Mouse (Mus musculus) kidney, adult 11 months (tissue): ENCODE data around the gene Tcf7l2.

Source experiments
- DNase-seq: peaks from one replicate; pipeline ENCODE4 v3.0.0; 2022

The Tcf7l2 gene

DNA sequence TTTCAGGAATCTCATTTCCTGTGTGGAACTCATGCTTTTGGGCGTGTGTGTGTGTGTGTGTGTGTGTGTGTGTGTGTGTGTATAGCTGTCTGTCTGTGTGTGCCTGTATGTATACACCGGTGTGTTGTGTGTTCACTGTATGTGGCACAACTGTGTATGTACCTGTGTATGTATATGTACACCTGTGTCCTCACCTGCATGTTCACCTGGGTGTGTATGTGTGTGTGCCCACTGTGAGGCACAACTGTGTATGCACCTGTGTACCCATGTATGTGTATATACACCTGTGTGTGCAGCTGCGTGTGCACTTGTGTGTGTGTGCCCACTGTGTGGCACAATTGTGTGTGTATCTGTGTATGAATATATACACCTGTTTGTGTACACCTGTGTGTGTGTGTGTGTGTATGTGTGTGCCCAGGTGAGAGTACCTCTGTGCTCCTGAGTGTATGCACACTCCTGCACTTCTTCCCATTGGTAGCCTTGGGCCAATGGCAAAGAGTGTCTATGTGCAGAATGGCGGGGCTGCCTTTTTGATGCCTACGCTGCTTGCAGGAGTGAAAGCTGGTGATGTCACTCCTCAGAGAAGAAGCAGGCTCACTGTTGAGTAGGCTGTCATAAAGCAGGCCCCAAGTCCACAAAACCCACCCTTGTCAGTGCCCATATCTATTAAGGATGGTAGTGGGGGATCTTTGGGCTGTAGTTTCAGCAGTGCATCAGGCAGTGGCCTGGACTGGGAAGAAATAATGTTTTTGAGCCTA is 95.5 kb downstream of the Tcf7l2 start:
- no peak for DNase-seq

DNA sequence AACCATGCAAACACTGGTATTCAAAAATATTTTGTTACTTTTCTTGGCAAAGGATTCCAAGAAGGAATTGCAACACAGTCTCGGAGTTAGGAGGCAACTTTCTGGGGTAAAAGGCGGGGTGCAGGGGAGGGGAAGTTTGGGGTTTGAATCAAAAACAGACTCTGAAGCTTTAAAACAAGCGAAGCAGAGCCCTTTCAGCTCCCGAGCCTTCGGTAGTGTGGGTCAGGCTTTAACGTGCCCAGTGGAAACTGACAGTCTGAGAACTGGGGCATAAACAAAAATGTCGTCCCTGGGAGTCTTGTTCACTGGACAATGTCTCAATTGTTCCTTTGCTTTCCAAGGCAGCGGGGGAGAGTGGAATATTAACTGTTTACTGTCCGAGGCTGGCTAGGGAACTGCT is 96.3 kb downstream of the Tcf7l2 start:
- no peak for DNase-seq

DNA sequence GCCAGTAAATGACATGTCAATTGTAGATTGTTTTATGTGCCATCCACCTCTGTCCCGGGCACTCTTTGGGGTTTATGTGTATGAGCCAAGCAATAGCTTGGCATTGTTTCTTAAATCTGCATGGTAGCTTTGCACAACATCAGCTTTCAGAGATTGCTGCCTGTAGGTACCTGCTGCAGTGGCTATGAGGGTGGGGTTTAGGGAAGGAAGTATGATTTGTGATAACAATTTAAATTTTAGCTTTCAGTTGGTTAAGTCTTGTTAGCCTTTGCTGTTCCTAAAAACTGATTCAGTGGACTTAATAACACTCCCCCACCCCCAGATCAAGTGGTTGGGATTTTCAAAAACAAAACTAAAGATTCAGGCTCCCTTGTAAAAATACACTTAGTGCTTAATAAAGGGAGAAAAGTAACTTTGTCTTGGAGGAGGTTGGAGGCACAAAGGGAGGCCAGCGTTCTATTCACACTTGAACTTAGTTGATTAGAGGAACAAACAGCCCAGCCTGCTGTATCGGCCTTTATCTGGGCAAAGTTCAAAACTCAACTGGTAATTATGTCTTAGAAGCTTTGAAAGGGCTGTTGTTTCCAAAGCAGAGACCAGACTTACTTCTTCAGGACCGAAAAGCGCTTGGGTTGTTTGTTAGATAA is 96.9 kb downstream of the Tcf7l2 start:
- DNase-seq = no peak

DNA sequence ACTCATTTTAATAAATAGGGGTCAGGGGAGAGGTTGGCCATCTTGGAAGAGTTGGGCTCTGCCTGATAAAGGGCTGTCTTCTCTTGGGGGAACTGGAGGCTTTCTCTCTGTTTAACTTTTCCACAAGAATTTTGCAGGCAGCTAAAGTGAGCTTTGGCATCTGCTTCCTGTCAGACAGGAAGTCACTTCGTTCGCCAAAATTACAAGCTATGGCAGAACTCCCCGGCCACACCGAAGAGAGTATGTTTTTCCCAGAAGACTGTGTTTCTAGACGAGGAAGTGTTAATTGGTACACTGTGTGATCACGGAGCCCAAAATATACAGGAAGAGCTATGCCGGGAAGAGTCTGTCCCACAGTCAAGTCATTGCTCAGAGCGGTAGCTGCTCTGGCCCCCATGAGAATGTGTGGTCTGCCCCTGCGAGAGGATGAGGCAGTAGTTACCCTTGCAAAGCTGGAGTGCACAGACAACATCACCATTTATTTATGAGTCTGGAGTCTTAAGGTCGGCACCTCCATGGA is 97.5 kb downstream of the Tcf7l2 start:
- DNase-seq = no peak

DNA sequence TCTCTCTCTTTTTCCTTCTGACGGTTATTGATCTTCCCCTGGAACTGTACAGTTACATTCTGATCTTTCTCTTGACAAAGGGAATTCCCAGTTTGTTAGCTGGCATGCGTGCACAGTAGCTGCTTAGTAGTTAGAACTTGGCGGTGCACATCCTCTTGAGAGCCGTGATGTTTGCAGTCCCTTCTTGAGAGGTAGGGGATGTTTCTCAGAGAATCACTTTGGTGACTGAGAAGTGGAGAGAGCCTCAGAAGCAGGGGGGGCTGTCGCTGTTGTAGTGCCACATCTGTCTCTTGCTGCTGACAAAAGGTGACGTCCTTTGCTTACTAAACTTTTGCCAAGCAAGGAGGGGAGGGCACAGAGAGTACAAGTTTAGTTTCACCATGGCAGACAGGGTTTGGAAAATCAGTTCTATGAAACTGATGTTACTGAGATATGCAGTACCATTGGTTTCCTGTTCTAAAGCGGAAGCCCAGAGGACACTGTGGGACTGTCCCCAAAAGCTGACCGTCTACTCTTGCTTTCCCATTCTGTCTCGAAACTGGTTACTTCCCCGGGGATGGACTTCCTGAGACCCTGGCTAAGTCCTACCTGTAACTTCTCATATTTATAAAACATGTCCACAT is 99.0 kb downstream of the Tcf7l2 start:
- no peak for DNase-seq

DNA sequence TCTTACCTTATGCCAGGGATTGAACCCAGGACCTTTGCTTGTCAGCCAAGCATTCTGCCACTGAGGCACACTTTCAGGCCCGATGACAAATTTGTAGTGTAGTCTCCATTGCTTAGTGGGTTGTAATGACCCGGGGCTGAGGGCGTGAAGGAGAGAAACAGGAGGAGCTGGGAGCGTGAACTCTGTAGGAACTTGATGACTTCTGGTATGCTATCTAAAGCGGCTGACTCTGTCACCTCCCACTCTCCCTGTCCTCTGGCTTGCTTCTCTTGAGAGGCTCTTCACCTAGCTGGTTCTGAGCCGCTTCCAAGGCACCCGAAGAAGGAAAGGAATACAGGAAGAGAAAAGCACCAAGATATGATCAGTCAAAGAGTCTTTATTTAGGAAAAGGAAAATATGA is 100.4 kb downstream of the Tcf7l2 start:
- no peak for DNase-seq

DNA sequence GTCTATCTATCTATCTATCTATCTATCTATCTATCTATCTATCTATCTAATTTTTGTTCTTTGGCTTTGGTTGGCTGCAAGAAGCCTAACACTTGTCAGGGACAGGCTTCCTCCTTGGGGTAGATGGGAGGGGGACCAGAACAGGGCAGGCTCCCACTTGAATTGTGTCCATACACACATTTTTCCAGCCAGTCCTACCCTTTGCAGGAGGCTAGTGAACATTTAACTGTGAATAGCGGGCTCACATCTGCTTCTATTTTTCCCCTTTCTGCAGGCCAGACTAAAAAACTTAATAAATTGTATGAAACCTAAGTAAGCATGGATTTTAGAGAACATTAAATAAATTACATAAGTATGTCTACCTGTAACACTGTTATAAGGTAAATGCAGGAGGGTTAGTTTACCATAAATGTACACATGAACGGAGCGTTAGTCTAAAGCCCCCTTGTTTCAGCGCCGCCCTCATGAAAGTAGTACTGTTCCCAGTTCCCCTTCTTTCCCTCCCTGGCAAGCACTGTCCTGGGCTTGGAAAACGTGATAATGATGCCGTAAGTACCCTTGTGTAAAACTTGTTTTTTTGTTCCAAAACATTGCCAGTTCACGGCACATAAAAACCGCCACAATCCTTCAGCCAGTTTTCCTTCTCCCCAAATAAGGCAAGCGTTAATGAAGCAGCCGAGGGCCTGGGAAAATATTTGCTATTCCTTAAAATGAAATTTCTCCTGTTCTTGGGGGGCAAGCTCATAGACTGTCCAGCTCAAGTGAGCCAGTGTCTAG is 101.7 kb downstream of the Tcf7l2 start:
- DNase-seq = no peak

DNA sequence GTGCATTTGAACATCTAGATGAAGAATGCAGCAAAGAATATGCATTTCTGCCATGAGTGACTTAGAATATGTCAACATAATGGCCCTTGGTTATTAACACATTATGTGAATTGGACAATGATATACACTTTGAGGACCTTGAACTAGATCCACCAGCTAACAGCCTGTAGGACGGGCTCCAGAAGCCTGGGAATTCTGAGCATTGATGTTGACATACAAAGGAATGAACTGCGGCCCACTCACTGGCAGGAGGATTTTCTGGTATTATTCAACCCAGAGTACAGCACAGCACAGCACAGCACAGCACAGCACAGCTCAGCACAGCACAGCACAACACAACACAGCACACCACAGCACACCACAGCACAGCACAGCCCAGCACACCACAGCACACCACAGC is 104.1 kb downstream of the Tcf7l2 start:
- no peak for DNase-seq

DNA sequence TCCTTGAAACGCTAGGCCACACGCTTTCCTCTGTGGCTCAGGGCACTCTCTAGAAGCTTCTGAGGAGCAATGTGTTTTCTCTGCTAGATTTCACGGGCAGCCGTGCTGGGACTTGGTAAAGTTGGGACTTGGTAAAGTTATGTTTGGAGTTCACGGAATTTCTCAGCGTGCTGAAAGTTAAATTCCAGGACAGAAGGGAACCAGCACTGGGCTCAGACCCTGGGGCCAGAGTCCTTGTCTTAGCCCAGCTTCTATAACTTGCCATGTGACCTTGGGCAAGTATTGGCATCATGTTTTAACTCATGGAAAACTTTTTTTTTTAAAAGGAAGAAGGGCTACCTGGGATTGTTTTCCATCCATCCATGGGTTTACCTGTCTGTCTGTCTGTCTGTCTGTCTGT is 104.6 kb downstream of the Tcf7l2 start:
- peak; percentile 47 for DNase-seq

DNA sequence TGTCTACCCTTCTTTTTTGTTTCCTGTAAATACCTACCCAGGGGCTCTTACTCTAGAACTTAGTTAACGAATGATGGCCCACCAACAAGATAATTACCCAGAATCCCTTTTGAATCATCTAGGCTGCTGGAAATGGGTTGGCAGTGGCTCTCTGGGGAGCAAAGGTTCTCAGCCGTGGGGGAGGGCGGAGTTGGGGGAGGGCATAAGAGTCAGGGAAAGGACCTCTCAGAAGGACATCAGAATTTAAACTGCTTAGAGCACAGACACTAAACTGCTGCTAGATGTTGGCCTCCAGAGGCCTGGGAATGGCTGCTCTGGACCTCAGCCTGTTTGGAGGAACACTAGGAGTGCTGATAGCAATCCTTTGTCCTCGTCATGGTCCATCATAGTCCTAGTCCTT is 105.4 kb downstream of the Tcf7l2 start:
- DNase-seq = peak; percentile 72

DNA sequence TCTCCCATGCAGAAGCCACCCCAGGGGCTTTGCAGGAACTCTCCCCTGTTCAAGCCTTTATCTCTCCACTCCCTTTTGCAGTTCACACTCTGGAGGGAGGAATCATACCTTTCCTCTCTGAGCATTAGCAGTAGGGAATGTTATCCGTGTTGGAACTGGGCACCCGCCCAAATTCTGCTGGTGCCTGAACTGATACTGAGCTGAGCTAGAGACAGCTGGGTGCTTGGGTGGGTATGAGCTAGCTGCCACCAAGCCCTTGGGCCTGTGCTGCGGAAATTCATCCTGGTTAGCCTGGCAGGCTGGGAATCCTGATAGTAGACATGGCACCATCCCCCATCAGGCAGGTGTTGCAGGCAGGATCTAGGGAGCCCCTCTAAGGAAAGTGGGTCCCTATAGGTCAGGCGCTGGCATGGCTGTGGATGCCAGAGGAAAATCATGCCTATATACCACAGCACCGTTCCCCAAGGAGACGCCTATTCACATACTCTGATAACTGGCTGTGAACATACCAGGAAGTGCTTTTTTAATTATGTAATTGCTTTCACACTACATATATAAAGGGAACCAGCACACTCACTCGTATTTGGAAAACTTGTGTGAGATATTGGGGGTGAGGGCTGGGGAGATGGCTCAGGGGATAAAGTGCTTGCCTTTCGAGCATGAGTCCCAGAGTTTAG is 108.9 kb downstream of the Tcf7l2 start:
- peak; percentile 30 for DNase-seq

DNA sequence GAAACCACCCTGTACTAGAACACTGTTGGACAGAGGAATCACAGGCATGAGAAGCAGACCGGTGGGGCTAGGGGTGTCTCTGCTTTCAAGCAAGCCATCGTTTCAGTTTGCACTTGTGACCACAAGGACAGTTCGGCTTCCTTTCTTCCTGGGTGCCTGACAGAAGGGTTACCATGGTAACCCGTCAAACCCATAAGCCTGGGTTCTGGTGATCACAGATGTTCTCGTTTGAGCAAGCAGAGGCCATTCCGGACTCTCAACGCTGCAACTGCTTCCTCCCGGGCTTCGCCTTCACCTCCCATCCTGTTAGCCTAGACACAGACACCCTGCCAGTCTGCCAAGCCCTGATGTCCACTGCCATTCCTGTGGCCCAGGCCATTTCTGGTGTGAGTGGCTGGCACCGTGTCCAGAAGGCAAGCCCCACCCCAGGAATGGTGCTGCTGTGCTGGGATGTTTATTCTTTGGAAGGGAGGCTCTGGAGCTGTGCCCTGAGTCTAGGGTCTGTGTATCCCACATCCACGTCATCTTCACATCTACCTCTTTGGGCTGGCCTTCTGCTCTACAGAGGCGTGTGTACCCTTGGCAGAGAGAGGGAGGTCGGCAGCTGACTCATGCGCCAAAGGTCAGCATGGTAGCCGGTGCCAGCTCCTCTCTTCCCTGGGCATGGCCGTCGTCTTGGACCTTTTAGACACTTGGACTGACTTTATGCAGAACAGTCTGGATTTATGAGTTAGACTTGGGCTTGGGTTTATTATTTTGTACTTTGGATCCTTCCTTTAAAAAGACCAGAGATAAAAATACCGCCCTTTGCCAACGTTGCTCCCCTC is 110.1 kb downstream of the Tcf7l2 start:
- DNase-seq = peak; percentile 88

DNA sequence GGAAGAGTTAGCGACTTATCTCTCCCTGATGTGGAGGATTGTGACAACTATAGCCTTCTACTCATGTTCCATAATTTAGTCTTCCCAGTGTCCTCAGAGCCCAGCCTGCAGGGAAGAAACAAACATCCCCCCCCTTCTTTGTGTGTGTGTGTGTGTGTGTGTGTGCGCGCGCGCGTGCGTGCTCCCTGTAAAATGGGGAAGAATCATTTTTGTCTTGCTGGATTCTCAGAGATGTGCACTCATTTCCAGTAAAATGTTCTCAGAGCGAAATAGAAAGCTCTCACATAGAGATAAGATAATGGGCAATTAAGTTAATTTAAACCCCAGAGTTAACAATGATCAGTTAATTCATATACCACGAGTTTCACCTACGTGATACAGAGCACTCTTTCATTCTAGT is 112.8 kb downstream of the Tcf7l2 start:
- no peak for DNase-seq

DNA sequence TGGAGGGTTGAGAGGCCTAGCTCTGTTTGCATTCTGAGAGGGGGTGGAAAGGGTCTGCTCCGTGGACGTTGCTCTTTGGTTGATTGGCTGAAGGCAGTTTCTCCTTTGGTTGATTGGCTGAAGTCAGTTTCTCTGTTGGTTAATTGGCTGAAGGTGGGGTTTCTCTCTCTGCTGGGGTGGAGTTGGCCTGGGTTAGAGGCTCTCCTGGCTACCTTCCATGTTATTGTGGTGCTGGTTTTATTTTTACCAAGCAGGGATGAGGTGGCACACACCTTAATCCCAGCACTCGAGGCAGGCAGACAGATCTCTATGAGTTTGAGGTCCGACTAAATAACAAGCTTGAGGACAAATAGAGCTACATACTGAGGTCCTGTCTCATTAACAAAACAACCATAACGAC is 114.0 kb downstream of the Tcf7l2 start:
- peak; percentile 34 for DNase-seq

DNA sequence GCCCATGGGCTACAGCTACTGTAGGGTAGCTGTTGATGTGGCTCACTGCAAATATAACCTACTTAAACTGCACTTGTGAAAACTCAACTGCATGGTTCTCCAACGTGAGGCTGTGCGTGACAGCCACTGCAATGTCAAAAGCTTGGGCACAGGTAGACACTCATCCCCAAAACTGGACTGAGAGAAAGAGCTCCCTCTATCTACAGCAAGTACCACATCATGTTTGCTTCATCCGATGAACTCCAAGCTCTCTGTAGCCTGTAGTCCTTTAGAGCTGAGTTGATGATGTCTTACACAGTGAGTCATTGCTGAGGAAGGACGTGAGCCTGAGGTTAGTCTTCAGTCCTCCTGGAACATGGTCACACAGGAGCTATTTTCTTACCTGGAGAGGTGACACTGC is 115.7 kb downstream of the Tcf7l2 start:
- DNase-seq = no peak

DNA sequence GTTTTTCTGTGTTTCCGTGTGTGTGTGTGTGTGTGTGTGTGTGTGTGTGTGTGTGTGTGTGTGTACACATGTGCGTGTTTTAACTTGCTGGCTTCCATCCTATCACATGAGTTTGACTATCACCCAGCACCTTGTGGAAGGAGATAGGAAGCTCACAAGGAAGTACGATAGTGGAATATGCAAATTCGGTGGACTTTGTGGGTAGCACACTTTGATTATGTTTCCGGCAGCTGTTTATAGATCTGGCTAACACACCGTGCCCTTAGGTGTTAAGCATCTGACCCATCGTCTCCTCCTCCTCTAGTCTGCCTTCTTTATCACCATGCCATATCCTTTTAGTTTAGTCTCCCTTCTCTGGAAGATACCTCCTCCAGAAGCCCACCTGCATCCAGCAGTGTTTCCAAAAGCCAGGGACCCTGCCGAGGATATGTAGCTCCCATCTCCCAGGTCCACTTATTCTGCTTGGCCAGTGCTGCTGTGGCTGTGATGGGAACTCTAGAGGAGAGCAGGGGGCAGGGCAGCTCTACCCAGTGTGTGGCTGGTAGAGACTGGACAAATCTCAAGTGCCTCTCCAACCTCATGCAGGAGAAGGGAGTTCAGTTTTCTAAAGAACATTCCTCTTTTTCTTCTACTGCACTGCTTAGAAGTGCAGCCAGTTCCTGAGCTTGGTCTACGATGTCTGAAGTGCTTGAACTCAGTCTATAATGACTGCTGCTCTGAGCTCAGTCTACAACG is 118.6 kb downstream of the Tcf7l2 start:
- DNase-seq = no peak

DNA sequence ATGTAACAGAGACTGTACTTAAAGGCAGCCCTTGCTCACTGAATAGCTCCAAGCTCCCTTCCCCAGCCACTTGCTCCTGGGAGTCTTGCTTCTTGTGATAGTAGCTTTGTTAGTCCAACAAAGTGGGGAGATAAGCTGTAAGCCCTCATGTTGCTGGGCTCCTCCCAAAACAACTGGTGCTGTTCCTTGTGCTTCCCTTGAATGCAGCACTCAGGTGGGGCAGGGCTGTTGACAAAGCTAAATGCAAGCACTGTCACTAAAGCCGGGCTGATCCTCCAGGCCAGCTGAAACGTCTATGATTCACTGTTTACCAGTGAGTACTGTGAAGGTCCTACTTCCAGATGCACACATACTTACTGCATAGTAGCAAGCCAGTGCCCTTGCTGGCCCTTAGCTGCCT is 120.1 kb downstream of the Tcf7l2 start:
- DNase-seq = no peak

DNA sequence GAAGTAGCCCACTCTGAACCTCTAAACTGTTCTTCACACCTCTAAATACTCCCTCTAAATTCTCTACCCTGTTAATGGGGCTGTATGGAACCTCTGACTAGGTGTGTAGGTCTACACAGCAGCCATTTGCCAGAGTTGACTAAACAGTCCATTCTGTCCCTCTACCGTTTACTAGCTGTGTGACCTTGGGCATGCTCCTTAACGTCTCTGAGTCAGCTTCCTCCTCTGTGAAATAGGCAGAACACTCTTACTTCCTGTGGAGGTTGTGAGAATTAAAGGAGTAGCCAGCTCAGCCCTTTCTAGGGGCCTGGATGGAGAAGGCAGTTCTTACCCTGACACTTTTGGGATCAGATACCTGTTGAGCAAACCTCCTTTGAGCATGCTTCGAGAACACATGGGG is 120.9 kb downstream of the Tcf7l2 start:
- DNase-seq = no peak

DNA sequence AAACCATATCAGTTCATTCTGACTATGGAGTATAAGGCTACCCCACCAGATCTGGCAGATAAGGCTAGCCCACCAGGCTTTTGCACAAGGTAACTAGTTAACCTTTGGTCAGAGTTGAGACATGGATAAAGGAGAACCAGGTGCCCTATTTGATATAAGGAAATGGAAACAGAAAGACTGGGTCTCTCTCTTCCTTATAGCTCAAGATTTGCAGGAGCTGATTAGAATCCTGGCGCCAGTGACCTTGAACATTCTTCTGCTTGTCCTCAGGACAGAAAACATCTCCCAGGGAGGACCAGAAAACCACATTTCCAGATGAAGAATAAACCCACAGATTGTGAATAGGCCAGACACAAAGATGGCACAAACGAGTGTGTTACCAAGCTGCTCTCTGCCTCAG is 123.4 kb downstream of the Tcf7l2 start:
- no peak for DNase-seq

DNA sequence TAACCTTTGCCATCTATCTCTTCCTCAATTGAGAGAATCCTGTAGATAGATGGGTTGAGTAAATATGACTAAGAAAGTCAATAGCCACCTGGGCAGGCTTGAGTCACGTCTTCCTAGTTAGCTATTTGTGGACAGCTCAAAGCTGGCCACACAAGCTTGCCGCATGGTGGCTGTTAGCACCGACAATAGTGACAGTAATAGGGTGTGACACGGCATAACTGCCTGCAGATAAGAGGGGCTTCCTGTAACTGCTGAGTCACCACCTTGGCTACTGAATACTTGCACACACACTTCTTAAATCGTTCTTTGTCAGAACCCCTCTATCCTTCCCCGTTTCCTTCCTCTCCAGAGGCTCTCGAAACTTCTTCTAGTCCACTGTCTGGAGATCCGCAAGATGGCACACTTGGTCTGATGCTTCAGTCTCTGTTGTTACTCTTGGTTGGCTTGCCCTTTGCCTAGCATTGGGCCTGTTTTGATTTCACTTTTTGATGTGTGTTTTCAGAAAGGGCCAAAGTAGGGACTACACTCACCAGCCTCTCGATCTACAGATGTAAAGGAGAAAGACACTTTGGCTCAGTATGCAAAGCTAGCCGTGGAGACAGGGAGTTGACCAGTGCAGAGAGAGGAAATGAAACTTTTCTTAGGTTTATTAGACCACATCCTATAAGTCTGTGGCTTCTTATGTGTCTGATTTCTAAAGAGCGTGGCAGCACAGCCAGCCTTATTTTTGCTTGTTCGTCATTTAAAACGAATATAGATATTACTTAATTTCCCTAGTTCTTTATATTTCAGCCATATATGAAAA is 124.4 kb downstream of the Tcf7l2 start:
- DNase-seq = no peak
